In the genomic region with DNA sequence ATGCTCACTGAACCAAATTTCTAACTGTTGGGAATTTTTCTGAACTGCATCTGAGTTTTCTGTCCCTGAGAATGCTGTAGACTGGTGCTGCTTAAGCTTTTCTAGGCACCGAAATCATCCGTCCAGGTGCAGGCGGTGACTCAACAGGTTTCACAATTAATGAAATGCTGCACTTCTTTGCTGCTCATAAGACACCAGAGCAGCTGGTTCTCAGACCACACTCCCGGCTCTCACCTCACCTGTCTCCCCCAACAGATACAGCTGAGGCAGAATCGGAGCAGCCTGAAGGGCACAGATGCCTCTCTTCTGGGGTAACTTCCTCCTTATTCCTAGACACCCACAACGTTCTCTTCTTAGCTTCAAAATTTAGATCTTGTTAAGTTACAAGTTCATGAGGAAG, we compare ENCODE assay signal across 19 mouse cellular contexts.
"Had no signal": no experiment of that assay in that cellular context is flagged by ENCODE, and none has a peak within 500 bp of the region (broad histone marks: within the 10 kb centered on the region; RNA-seq: fewer than 3 reads in every experiment).

No protein-coding gene starts in this region.

- H3K27ac ChIP-seq: liver, embryonic 15.5 days; lung, embryonic 15.5 days; macrophage; midbrain, embryonic 10.5 days; midbrain, embryonic 12.5 days; neural tube, embryonic 13.5 days; neural tube, embryonic 15.5 days had no signal

- H3K36me3 ChIP-seq: liver, embryonic 15.5 days; lung, embryonic 15.5 days; midbrain, embryonic 10.5 days; midbrain, embryonic 12.5 days; neural tube, embryonic 13.5 days; neural tube, embryonic 15.5 days had no signal

- ATAC-seq: liver, postnatal 0 days; lung, postnatal 0 days; midbrain, embryonic 16.5 days had no signal

- DNase-seq: liver, postnatal 0 days; lung, adult 2 months; lung, postnatal 14 days; lung, postnatal 36 days; midbrain, embryonic 14.5 days; right cerebral cortex, postnatal 14 days; thymus, adult 18-20 months; thymus, postnatal 14 days; thymus, postnatal 36 days had no signal

- H3K4me3 ChIP-seq: liver, embryonic 15.5 days; lung, embryonic 15.5 days; midbrain, embryonic 10.5 days; midbrain, embryonic 12.5 days; myocyte; neural tube, embryonic 13.5 days; neural tube, embryonic 15.5 days had no signal

- H3K27me3 ChIP-seq: liver, embryonic 15.5 days; lung, embryonic 15.5 days; neural tube, embryonic 13.5 days; neural tube, embryonic 15.5 days had no signal

- H3K4me1 ChIP-seq: liver, embryonic 15.5 days; midbrain, embryonic 10.5 days; midbrain, embryonic 12.5 days; neural tube, embryonic 13.5 days; neural tube, embryonic 15.5 days had no signal
